Mouse (Mus musculus): Measurements from ENCODE around the gene Mov10. TPM values are rescaled to one million over a fixed set of nuclear protein-coding genes. Genes with fewer than 3 reads are reported as not detected.
A peak's percentile ranks its signal among the peaks of the same experiment; 100 is the strongest.
"Not testable (repeated sequence)": the region's sequence is repeated elsewhere in the genome, so short reads cannot be mapped to it uniquely, and the experiment has no call there.

The Mov10 gene
- polyA plus RNA-seq, 1 experiment, result 1.5 TPM

DNA sequence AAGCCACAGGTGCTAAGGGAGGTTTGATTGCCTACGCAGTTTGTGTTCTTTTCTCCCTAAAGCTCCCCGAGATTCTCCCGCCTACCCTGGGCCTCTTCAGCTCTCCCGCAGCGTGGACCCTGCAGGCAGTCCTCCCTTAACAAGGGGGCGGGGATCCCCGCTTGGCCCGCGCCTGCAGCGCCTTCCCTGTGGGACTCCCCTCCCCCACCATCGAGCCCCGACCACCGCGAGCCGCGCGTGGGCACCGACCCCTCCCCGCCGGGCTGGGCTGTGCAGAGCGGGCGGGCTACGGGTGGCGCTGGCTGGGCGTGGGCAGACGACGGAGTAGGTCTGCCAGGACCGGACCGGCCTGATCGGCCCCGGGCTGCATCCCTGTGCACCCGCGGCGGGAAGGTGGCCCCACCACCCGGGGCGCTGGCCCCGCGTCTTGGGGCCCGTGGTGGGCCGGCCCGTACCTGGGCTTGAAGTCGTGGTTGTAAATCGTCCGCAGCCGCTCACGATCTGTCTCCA, 827 bp downstream of the Mov10 start:
- Histone ChIP-seq H3K4me3 (ENCODE audit: insufficient read depth, low read depth, low read length) (peak overlapping the region; percentile 88), H3K4me1 (ENCODE audit: control insufficient read depth, insufficient read depth, insufficient read length, low read length) (no peaks in the 10 kb centered on the region), H3K27ac (replicated peaks; ENCODE audit: low read depth, low read length) (peak overlapping the region; percentile 72)

DNA sequence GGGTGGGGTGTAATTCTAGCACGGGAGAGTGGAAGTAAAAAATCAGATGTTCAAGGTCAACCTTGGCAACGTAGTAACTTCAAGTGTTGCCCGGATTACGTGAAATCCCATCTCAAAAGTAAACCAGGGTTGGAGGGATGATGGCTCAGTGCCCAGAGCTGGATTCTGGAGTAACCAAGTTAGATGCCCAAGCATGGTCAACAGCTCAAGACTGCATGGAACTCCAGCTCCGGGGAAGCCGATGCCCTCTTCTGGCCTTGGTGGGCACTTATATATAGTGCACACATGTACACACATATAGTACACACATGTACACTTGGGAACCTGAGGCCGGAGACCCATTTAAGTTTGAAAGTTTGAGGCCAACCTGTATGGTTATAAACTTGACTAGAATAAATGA, 2.2 kb downstream of the Mov10 start:
- H3K4me1 ChIP-seq (ENCODE audit: control insufficient read depth, insufficient read depth, insufficient read length, low read length), result no peaks in the 10 kb centered on the region
- no peak overlapping the region for H3K27ac ChIP-seq (replicated peaks; ENCODE audit: low read depth, low read length)
- no peak overlapping the region for H3K4me3 ChIP-seq (ENCODE audit: insufficient read depth, low read depth, low read length)

DNA sequence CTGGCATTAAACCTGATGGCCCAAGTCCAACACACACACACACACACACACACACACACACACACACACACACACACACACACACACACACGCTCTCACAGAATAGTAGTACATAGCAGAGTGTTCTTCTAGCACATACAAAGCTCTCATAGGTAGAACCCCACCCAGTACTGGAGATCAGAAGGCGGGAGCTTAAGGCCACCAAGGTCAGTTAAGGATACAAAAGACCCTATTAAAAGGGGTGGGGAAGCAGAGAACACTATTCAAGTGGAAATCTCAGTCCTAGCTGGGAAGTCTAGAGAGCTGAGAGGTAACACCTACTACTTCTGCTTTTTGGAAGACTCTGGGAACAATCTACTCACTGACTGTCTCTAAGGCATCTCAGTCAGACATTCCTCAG, 3.0 kb downstream of the Mov10 start:
- Histone ChIP-seq H3K27ac (replicated peaks; ENCODE audit: low read depth, low read length) (no peak overlapping the region), H3K4me3 (ENCODE audit: insufficient read depth, low read depth, low read length) (no peak overlapping the region)

DNA sequence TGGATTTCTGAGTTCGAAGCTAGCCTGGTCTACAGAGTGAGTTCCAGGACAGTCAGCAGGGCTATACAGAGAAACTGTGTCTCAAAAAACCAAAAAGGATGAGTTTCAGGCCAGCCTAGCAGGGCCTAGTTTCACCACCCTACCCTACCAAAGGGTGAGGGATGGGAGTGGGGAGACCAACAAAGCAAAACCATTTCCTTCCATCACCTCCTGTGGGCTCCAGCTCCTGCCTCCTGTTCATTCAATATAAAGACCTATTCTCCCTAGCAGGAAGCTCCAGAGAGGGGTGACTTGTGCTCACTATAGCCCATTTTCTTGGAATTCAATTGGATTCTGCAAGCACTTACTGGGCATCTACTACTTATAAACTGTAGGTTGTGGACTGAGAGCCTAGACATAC, 3.6 kb downstream of the Mov10 start:
- Histone ChIP-seq H3K4me3 (ENCODE audit: insufficient read depth, low read depth, low read length) (no peak overlapping the region), H3K27ac (replicated peaks; ENCODE audit: low read depth, low read length) (no peak overlapping the region)

More for the DNA sequence above, 3.0 kb downstream of the Mov10 start:
- H3K4me1 ChIP-seq (ENCODE audit: control insufficient read depth, insufficient read depth, insufficient read length, low read length), result no peaks in the 10 kb centered on the region

DNA sequence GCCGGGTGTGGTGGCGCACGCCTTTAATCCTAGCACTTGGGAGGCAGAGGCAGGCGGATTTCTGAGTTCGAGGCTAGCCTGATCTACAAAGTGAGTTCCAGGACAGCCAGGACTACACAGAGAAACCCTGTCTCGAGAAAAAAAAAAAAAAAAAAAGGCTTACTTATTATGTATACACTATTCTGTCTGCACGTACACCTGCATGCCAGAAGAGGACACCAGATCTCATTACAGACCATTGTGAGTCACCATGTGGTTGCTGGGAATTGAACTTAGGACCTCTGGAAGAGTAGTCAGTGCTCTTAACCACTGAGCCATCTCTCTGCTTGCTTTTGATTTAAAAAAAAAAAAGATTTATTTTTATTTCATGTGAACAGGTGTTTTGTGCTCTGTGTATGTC, 5.1 kb downstream of the Mov10 start:
- not testable (repeated sequence) for H3K4me1 ChIP-seq (ENCODE audit: control insufficient read depth, insufficient read depth, insufficient read length, low read length); H3K4me3 ChIP-seq (ENCODE audit: insufficient read depth, low read depth, low read length); H3K27ac ChIP-seq (replicated peaks; ENCODE audit: low read depth, low read length)

More for the DNA sequence above, 3.6 kb downstream of the Mov10 start:
- H3K4me1 ChIP-seq (ENCODE audit: control insufficient read depth, insufficient read depth, insufficient read length, low read length), result no peaks in the 10 kb centered on the region

DNA sequence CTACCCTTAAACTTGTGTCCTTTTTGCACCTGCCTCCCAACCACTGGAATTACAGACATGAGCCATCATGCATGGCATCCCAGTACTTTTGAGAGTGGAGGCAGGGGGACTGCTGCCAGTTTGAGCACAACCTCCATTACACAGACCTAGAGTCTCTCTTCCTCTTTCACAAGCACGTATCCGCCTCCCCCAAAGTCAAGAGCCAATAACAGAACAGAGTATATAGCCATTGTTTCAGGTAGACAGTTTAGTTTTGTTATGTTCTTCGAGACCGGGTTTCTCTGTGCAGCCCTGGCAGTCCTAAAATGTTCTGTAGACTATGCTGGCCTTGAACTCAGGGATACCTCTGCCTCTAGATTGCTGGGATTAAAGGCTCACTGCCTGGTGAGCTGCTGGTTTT, 6.1 kb downstream of the Mov10 start:
- Histone ChIP-seq H3K4me3 (ENCODE audit: insufficient read depth, low read depth, low read length) (no peak overlapping the region), H3K4me1 (ENCODE audit: control insufficient read depth, insufficient read depth, insufficient read length, low read length) (no peaks in the 10 kb centered on the region), H3K27ac (replicated peaks; ENCODE audit: low read depth, low read length) (no peak overlapping the region)

DNA sequence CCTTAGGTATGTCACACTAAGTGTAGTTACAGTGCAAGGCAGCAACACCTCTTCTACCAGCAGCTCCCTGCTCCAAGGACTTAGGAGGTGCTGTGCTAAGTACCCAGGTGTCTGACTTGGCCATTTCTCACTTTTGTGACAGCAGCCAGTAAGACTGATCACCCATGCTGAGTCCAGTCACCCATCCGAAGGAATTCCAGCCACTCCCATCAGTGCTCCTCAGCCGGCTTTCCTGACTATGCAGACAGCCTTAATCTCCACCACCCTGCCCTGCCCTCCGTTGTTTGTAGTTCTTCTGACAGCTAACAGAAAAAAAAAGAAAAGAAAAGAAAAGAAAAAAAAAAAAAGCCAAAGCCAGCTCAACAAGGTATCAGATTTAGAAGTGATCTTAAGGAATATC, 6.6 kb downstream of the Mov10 start:
- Histone ChIP-seq H3K4me1 (ENCODE audit: control insufficient read depth, insufficient read depth, insufficient read length, low read length) (no peaks in the 10 kb centered on the region), H3K4me3 (ENCODE audit: insufficient read depth, low read depth, low read length) (no peak overlapping the region), H3K27ac (replicated peaks; ENCODE audit: low read depth, low read length) (no peak overlapping the region)

DNA sequence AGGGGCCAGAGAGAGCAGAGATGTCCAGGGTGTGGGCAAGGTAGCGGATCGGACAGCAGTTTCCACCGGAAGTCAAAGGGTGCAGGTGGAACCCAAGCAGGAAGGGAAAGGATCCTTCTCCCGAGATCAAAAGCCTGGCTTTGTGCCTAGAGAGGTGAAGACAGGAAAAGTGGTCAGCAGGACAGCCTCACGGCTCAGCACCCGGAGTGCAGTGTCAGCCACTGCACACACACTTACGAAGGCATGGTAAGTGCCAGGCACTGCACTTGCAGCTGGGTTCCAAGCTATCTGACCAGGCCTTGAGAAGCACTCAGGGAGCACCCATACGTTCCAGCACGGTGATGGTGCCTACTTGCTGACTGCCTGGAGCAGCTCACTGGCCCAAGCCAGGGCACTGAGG, 12.8 kb downstream of the Mov10 start:
- H3K27ac ChIP-seq (replicated peaks; ENCODE audit: low read depth, low read length), result no peak overlapping the region
- no peak overlapping the region for H3K4me3 ChIP-seq (ENCODE audit: insufficient read depth, low read depth, low read length)
- no peaks in the 10 kb centered on the region for H3K4me1 ChIP-seq (ENCODE audit: control insufficient read depth, insufficient read depth, insufficient read length, low read length)

DNA sequence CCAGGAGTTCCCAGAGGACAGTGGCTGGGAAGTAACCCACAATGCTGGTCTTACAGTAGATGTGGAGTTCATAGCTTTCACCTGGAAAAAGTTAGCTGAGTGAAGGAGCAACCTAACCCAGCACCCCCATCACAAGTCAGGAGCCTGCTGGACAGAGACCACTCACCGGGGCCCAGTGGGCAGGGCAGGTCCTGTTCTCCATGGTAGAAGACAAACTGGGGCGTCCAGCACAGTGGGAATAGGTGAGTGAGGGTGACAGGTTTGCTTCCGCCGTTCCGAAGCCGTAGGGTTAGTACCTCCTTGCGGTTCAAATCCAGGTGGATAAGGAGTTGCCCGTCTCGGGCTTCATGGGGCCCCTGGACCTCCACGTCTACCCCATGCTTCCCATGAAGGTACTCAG, 14.1 kb downstream of the Mov10 start:
- H3K4me1 ChIP-seq (ENCODE audit: control insufficient read depth, insufficient read depth, insufficient read length, low read length), result no peaks in the 10 kb centered on the region
- H3K27ac ChIP-seq (replicated peaks; ENCODE audit: low read depth, low read length), result no peak overlapping the region
- no peak overlapping the region for H3K4me3 ChIP-seq (ENCODE audit: insufficient read depth, low read depth, low read length)

DNA sequence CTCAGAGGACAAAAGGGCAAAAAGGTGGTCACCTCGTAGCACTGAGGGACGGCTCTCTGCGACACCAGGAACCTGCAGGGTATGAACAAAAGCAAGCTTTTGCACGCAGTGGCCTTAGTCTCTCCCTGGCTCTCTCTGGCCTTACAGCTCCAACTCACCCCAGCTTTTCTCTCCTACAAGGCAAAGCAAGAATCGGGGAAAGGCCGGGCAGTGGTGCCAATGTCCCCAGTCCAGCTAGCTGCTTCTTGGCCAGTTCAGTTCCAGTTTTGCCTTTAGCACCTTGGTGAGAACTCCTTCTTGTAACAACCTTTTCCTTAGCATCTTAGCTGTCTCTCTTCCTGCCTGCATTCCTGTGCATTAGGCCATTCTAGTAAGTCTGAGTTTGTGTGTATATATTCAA, 16.9 kb downstream of the Mov10 start:
- Histone ChIP-seq H3K4me1 (ENCODE audit: control insufficient read depth, insufficient read depth, insufficient read length, low read length) (no peaks in the 10 kb centered on the region), H3K27ac (replicated peaks; ENCODE audit: low read depth, low read length) (no peak overlapping the region), H3K4me3 (ENCODE audit: insufficient read depth, low read depth, low read length) (no peak overlapping the region)

DNA sequence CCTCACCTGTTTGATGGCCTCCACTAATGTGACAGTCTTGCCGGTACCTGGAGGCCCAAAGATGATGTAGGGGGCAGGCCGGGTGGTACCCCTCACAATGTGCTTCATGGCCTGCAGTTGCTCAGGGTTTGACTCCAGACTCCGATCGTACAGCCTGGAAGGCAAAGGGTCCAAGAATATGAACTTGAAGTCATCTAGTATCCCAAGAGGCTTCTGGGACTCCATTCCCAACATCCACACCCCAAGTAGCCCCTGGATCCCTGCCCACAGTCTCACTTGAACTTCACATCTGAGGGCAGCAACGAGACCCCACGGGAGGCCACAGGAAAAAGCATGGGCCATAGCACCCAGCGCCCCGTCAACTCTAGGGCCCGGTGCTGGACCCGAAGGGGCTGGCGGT, 17.7 kb downstream of the Mov10 start:
- Histone ChIP-seq H3K4me3 (ENCODE audit: insufficient read depth, low read depth, low read length) (no peak overlapping the region), H3K4me1 (ENCODE audit: control insufficient read depth, insufficient read depth, insufficient read length, low read length) (no peaks in the 10 kb centered on the region), H3K27ac (replicated peaks; ENCODE audit: low read depth, low read length) (no peak overlapping the region)

DNA sequence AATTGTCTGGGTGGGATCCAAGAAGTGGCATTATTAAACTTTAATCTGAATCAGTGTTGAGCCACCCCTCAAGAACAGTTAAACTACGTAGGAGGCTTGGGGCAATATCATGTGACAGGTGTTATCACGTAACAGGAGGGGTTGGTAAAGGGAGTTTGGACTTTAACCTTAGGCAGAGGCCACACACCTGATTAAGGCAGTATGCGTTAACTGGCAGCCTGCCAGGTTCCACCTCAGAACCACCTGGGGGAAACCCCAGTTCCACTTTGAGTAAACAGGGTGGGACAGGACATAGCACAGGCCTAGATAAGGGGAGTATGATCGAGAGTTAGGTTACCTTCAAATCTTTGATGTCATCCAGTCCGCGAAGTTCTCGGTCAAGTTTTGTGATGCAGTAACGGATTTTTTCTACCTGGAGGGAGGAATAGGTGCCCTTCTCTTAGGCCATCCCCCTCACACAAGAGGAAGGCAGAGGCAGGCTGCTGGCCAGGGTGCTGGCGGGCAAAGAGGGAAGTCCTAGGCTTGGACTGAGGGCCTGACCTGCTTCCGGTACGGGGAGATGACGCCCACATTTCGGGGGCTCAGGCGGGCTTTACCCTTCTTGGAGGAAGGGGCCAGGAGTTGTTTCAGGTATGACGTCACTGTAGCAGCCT, 21.8 kb downstream of the Mov10 start:
- Histone ChIP-seq H3K27ac (replicated peaks; ENCODE audit: low read depth, low read length) (no peak overlapping the region), H3K4me1 (ENCODE audit: control insufficient read depth, insufficient read depth, insufficient read length, low read length) (peaks cover 14% of the 10 kb centered on the region), H3K4me3 (ENCODE audit: insufficient read depth, low read depth, low read length) (no peak overlapping the region)

DNA sequence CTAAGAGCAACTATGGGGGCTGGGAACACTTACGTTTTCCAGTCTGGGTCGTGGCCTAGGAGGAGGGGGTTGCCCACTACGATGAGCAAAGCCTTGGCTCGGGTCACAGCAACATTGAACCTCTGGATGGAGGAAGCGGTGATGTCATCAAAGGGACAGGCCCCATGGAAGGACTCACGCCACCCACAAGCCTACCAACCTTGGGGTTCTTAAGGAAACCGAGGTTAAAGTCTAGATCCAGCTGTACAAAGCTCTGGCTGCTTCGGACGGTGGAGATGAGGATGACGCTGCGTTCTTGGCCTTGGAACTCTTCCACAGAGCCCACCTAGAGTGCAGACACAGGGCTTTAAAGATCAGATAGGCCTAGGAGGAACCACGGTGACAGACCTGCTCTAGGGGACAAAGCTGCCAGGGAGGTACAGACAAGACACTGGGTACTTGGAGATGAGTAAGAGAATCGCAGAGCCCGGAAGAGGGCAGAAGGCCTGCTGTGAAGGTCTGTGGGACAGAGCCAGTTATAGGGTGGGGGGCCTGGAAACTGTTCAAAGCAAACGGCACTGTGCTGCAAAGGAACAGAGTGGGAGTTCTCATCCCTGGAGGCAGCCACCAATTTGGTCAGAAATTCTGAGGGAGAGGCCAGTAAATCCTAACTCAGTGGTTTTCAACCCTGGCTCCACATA, 22.6 kb downstream of the Mov10 start:
- no peak overlapping the region for H3K4me3 ChIP-seq (ENCODE audit: insufficient read depth, low read depth, low read length)
- H3K4me1 ChIP-seq (ENCODE audit: control insufficient read depth, insufficient read depth, insufficient read length, low read length), result peaks cover 20% of the 10 kb centered on the region
- H3K27ac ChIP-seq (replicated peaks; ENCODE audit: low read depth, low read length), result no peak overlapping the region

DNA sequence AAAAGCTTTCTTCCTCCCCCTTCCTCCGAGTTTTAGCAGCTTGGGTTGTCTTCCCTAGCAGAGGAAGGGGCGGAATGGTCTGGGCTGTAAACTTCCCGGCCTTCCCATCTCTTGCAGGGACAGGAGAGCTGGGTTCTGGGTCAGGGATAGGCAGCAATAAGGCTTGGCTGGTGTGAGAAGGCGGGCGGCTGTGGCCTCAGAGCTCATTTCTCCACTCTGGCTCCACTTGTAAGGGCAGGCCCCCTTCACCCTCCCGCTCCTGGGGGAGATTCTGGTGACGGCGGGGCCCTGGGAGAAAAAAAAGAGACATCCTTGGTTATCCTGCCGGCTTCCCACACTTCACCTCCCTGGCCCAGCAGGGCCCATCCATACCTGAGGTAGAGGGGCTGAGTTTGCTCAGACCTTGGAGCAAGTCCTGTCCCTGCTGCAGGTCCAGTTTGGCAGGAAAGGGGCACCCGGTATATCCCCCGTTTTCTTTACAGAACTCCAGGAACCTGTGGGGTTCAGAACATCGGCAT, 23.4 kb downstream of the Mov10 start:
- Histone ChIP-seq H3K4me1 (ENCODE audit: control insufficient read depth, insufficient read depth, insufficient read length, low read length) (peaks cover 21% of the 10 kb centered on the region), H3K27ac (replicated peaks; ENCODE audit: low read depth, low read length) (peak overlapping the region; percentile 40; the same call in 1 of the 2 replicates)

DNA sequence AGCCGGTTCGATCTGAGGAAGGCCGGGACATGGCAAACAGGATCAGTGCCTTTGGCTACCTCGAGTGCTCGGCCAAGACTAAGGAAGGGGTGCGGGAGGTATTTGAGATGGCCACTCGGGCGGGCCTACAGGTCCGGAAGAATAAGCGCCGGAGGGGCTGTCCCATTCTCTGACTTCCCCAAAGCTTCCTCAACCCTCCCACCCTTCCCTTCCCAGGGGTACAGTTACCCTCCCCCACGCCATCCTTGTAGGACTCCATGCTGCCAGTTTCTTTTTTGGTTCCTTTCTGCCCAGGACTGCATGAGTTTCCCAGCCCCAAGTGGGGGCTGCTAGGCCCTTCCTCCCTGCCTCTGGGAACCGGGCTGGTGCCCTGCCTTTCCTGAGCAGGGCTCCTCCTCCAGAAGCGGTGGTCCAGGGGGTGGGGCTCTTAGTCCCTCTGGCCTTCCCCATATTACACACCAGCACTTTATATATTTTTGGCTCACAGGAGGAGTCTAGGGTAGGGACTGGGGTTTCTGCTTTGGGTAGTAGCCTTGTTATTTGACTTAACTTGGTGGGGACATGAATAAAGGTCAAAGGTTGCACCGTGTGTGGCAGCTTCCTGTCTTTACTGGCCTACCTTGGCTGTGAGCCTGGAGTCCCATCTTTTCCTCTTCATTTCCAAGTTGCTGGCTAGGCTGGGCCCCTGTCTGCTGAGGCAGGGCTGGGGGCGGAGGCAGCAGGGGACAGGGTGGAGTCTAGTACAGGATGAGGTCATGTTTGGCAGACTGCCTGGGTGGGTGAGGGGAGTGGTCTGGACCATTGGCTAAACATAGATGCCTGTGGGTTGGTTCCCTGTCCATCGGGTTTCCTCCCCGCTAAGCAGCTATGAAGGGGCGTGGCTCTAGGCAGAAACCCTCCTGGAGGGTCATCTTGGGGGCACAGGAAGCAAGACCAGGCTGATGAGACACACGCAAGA, 24.2 kb downstream of the Mov10 start:
- Histone ChIP-seq H3K4me1 (ENCODE audit: control insufficient read depth, insufficient read depth, insufficient read length, low read length) (peaks cover 23% of the 10 kb centered on the region), H3K4me3 (ENCODE audit: insufficient read depth, low read depth, low read length) (no peak overlapping the region), H3K27ac (replicated peaks; ENCODE audit: low read depth, low read length) (peak overlapping the region; percentile 72)

More for the DNA sequence above, 23.4 kb downstream of the Mov10 start:
- H3K4me3 ChIP-seq (ENCODE audit: insufficient read depth, low read depth, low read length), result no peak overlapping the region

Data from brown adipose tissue, adult 24 weeks (tissue).